ENCODE assay signal across 13 mouse cellular contexts in the genomic region with DNA sequence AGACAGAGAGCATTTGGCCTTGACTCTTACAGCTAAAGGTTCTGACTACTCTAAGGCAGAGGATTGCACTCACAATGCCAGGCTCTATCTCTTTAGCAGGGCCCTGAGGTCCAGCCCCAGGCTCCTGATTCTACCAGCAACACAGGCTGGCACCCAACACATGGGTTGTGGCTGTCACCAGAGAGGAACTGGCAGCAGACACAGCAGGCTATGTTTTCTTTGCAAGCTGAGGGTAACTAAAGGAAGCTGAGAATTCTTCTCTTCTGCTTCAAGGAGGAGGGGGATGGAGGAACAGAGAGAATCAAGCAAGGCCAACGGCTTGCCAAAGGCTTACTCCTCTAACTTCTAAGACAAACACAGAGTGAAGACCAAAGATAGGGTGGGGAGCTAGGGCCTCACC.
"Had no signal": no experiment of that assay in that cellular context is flagged by ENCODE, and none has a peak within 500 bp of the region (broad histone marks: within the 10 kb centered on the region; RNA-seq: fewer than 3 reads in every experiment).

No protein-coding gene starts in this region.

- H3K27me3 ChIP-seq: midbrain, embryonic 12.5 days; neural tube, embryonic 12.5 days had no signal

- H3K27ac ChIP-seq: midbrain, embryonic 10.5 days; midbrain, embryonic 12.5 days; neural tube, embryonic 12.5 days had no signal

- DNase-seq: lung, adult 18-20 months; lung, embryonic 14.5 days; lung, postnatal 10 days; lung, postnatal 4 days; midbrain, embryonic 14.5 days; right cerebral cortex, postnatal 14 days; spleen, adult 18-20 months; thymus, adult 18-20 months; thymus, postnatal 14 days; thymus, postnatal 36 days had no signal

- H3K4me3 ChIP-seq: midbrain, embryonic 10.5 days; midbrain, embryonic 12.5 days; neural tube, embryonic 12.5 days had no signal

- H3K9ac ChIP-seq: lung, embryonic 14.5 days; neural tube, embryonic 12.5 days had no signal

- H3K36me3 ChIP-seq: midbrain, embryonic 10.5 days; midbrain, embryonic 12.5 days; neural tube, embryonic 12.5 days had no signal

- H3K4me2 ChIP-seq: lung, embryonic 14.5 days; midbrain, embryonic 12.5 days; neural tube, embryonic 12.5 days had no signal

- H3K9me3 ChIP-seq: midbrain, embryonic 10.5 days; midbrain, embryonic 12.5 days; neural tube, embryonic 12.5 days had no signal
